Mouse (Mus musculus) CH12.LX (cell line): Measurements from ENCODE around the gene Ces1a. TPM values are rescaled to one million over a fixed set of nuclear protein-coding genes. Genes with fewer than 3 reads are reported as not detected.

Source experiments
- DNase-seq: peaks from one replicate; pipeline ENCODE4 v3.0.0-alpha.2; 2013; ENCODE audit errors: extremely low read depth
- H3K27ac ChIP-seq: 2 replicates; pipeline ENCODE4 v1.5.1; 2012; ENCODE audit warnings: low read depth, mild to moderate bottlenecking, control low read depth, moderate library complexity; ENCODE audit not compliant: insufficient read depth
- H3K27me3 ChIP-seq: replicated peaks from 2 replicates; pipeline ENCODE3; 2012; ENCODE audit warnings: inconsistent platforms
- H3K36me3 ChIP-seq, 2 experiments: replicated peaks in 1 of 2; 2 replicates each; pipeline versions ENCODE3 to v1.6.1; 2012; ENCODE audit warnings: inconsistent platforms in 1 of 2, low read length in 1 of 2, mild to moderate bottlenecking in 1 of 2, mixed read lengths in 1 of 2, moderate library complexity in 1 of 2; ENCODE audit not compliant: control insufficient read depth in 1 of 2, insufficient read depth in 1 of 2
- H3K4me1 ChIP-seq, 2 experiments: 2 replicates each; pipeline ENCODE4 v1.6.1; 2012; ENCODE audit warnings: inconsistent platforms in 1 of 2, moderate library complexity in 1 of 2; ENCODE audit not compliant: insufficient read depth in 2 of 2, control insufficient read depth in 1 of 2
- H3K4me2 ChIP-seq: 2 replicates; pipeline ENCODE4 v1.6.1; 2012; ENCODE audit warnings: low read depth, mild to moderate bottlenecking, control low read depth; ENCODE audit not compliant: poor library complexity, insufficient read depth, severe bottlenecking
- H3K4me3 ChIP-seq, 3 experiments: fragments of 150-350 bp in 1 of 3; sonication (generic) in 1 of 3; replicated peaks in 1 of 3; 2 replicates each; pipeline versions ENCODE3 to v1.5.1; 2011 to 2012; ENCODE audit warnings: low read depth in 2 of 3, low read length in 2 of 3, mild to moderate bottlenecking in 2 of 3, moderate library complexity in 2 of 3, control low read depth in 1 of 3, improper control_type of control experiment in 1 of 3, inconsistent platforms in 1 of 3, mixed read lengths in 1 of 3; ENCODE audit not compliant: poor library complexity in 1 of 3
- H3K79me2 ChIP-seq: replicated peaks from 2 replicates; pipeline ENCODE4 v1.6.1; 2012; ENCODE audit warnings: mild to moderate bottlenecking, moderate library complexity; ENCODE audit not compliant: control insufficient read depth, poor library complexity, insufficient read depth, severe bottlenecking; ENCODE audit errors: extremely low read depth
- H3K9ac ChIP-seq: 2 replicates; pipeline ENCODE4 v1.6.1; 2012; ENCODE audit warnings: low read depth, mild to moderate bottlenecking, control low read depth, moderate library complexity; ENCODE audit not compliant: insufficient read depth
- H3K9me3 ChIP-seq: replicated peaks from 2 replicates; pipeline ENCODE3; 2012; ENCODE audit warnings: low read length, inconsistent platforms, mixed read lengths
- CHD1 ChIP-seq: IDR thresholded peaks from 2 replicates; pipeline ENCODE4 v1.6.1; 2012; ENCODE audit warnings: low read depth, low read length, improper control_type of control experiment, inconsistent platforms
- CTCF ChIP-seq, 2 experiments: IDR thresholded peaks in 1 of 2; conservative IDR thresholded peaks in 1 of 2; 2 replicates each; pipeline ENCODE4 v1.5.1; 2011 to 2012; ENCODE audit warnings: low read depth in 2 of 2, low read length in 2 of 2, improper control_type of control experiment in 1 of 2, inconsistent platforms in 1 of 2, mild to moderate bottlenecking in 1 of 2, moderate library complexity in 1 of 2
- E2F4 ChIP-seq: IDR thresholded peaks from 2 replicates; pipeline ENCODE4 v1.6.1; 2011; ENCODE audit warnings: low read depth, low read length, improper control_type of control experiment; ENCODE audit not compliant: insufficient replicate concordance
- EP300 ChIP-seq: IDR thresholded peaks from 2 replicates; pipeline ENCODE4 v1.6.1; 2011; ENCODE audit warnings: low read length, improper control_type of control experiment
- GABPA ChIP-seq: IDR thresholded peaks from 2 replicates; pipeline ENCODE4 v1.6.1; 2012; ENCODE audit warnings: low read depth, low read length, improper control_type of control experiment, inconsistent platforms; ENCODE audit not compliant: insufficient replicate concordance
- JUN ChIP-seq: IDR thresholded peaks from 2 replicates; pipeline ENCODE4 v1.6.1; 2011; ENCODE audit warnings: low read depth, mild to moderate bottlenecking, low read length, improper control_type of control experiment, moderate library complexity; ENCODE audit not compliant: insufficient read depth
- JUND ChIP-seq: conservative IDR thresholded peaks from 2 replicates; pipeline ENCODE4 v1.6.1; 2011; ENCODE audit warnings: low read depth, low read length, improper control_type of control experiment
- MAZ ChIP-seq: IDR thresholded peaks from 2 replicates; pipeline ENCODE4 v1.6.1; 2012; ENCODE audit warnings: low read depth, mild to moderate bottlenecking, inconsistent platforms, low read length, improper control_type of control experiment, moderate library complexity
- MEF2A ChIP-seq: IDR thresholded peaks from 2 replicates; pipeline ENCODE4 v1.6.1; 2014; ENCODE audit warnings: low read depth, mild to moderate bottlenecking, inconsistent platforms, low read length, improper control_type of control experiment, borderline replicate concordance
- MXI1 ChIP-seq: IDR thresholded peaks from 2 replicates; pipeline ENCODE4 v1.6.1; 2011; ENCODE audit warnings: mild to moderate bottlenecking, low read depth, low read length, improper control_type of control experiment
- PAX5 ChIP-seq: IDR thresholded peaks from 2 replicates; pipeline ENCODE4 v1.6.1; 2012; ENCODE audit warnings: low read length, inconsistent platforms, mixed read lengths
- RAD21 ChIP-seq: IDR thresholded peaks from 2 replicates; pipeline ENCODE4 v1.6.1; 2011; ENCODE audit warnings: low read depth, mild to moderate bottlenecking, low read length, improper control_type of control experiment, moderate library complexity
- RCOR1 ChIP-seq: conservative IDR thresholded peaks from 2 replicates; pipeline ENCODE4 v1.6.1; 2012; ENCODE audit warnings: low read depth, mild to moderate bottlenecking, inconsistent platforms, low read length, improper control_type of control experiment
- SMC3 ChIP-seq: IDR thresholded peaks from 2 replicates; pipeline ENCODE4 v1.6.1; 2011; ENCODE audit warnings: low read depth, low read length, improper control_type of control experiment
- TCF12 ChIP-seq: IDR thresholded peaks from 2 replicates; pipeline ENCODE4 v1.6.1; 2014; ENCODE audit warnings: low read depth, mild to moderate bottlenecking, inconsistent platforms, low read length, improper control_type of control experiment
- USF1 ChIP-seq: IDR thresholded peaks from 2 replicates; pipeline ENCODE4 v1.6.1; 2014; ENCODE audit warnings: low read depth, mild to moderate bottlenecking, inconsistent platforms, low read length, improper control_type of control experiment
- ZKSCAN1 ChIP-seq: IDR thresholded peaks from 2 replicates; pipeline ENCODE4 v1.6.1; 2012; ENCODE audit warnings: low read depth, inconsistent platforms, low read length, improper control_type of control experiment, borderline replicate concordance
- ZNF384 ChIP-seq: IDR thresholded peaks from 2 replicates; pipeline ENCODE4 v1.6.1; 2012; ENCODE audit warnings: low read depth, low read length, improper control_type of control experiment, inconsistent platforms
- dilution Hi-C: fragments of 300-500 bp; cut with MboI; formaldehyde crosslinking; loops from 2 replicates; pipeline ENCODE4 v1.14.3; 2020; ENCODE audit warnings: low sequenced_read_pairs; ENCODE audit not compliant: extremely low pct_unique_long_range_greater_than_20kb, extremely low pct_ligation_motif_present
- in situ Hi-C: fragments of 300-500 bp; cut with MboI; formaldehyde crosslinking; loops from 3 replicates; pipeline ENCODE4 v1.14.3; 2019; ENCODE audit warnings: low sequenced_read_pairs, low pct_ligation_motif_present, low pct_unique_long_range_greater_than_20kb, mixed read lengths
- polyA plus RNA-seq: library from polyadenylated mRNA; unstranded; fragments of >175 nt; gene quantifications from 2 replicates; pipeline ENCODE4 v1.2.1, GENCODE M21; 2012; ENCODE audit warnings: low read depth; ENCODE audit not compliant: insufficient read length
- total RNA-seq, 2 experiments: library from RNA; depleted of rRNA; stranded (reverse); fragments of 300-350 nt in 1 of 2; fragments of >200 nt in 1 of 2; gene quantifications; 2 replicates each; pipeline ENCODE4 v1.2.3; 2012 to 2014

Ces1a gene
- not detected in 2 replicates for total RNA-seq (2012; rRNA removed)
- total RNA-seq (2014; rRNA removed) = not detected in 2 replicates
- not detected in 2 replicates for polyA plus RNA-seq

DNA sequence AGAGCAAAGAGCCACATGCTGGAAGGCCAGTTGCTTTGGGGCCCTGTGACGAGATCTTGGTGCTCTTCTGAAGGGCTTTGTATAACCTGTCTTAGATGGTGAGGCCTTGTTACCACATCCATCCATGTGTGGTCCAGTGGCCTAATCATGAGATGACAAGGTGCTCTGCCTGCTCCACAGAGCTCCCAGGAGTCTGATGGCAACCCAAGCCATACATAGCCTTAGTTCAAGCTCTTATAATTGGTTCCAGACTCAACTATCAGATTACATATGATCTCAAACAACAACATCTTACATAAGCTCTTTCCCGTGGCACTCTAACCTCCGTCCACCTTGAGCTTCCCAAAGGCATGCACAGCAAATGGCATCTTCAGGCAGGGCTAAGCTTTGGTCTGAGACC, at the start of gene Ces1a:
TSS of gene Ces1a (minus strand) at position 101 of the 400 bp plus-strand sequence.
- TF ChIP-seq CHD1 = no peak
- TF ChIP-seq TCF12 = no peak
- no peak for TF ChIP-seq EP300
- no peak for TF ChIP-seq GABPA
- no peak for TF ChIP-seq E2F4
- TF ChIP-seq JUND = no peak
- TF ChIP-seq MAZ = no peak
- no peak for TF ChIP-seq CTCF (conservative IDR thresholded peaks at IDR 0.05 in 1 of 2, IDR thresholded peaks at IDR 0.05 in 1 of 2; ENCODE audit: low read depth in 2 of 2, low read length in 2 of 2)
- no peak for TF ChIP-seq MXI1
- TF ChIP-seq JUN = no peak
- no peak for TF ChIP-seq ZKSCAN1
- TF ChIP-seq MEF2A = no peak
- TF ChIP-seq USF1 = no peak
- TF ChIP-seq RCOR1 = no peak
- no peak for TF ChIP-seq ZNF384
- no peak for TF ChIP-seq PAX5
- TF ChIP-seq, all 38 proteins: peak for 0
- Histone ChIP-seq H3K4me3 (no peak within 1 kb of the TSS), H3K79me2 (no peaks in the 10 kb centered on the region), H3K36me3 (no peaks in the 10 kb centered on the region), H3K27me3 (no peaks in the 10 kb centered on the region), H3K9me3 (peaks cover 2% of the 10 kb centered on the region), H3K9ac (no peak within 1 kb of the TSS), H3K27ac (no peak within 1 kb of the TSS), H3K4me2 (no peak within 1 kb of the TSS), H3K4me1 (no peaks in the 10 kb centered on the region)
- in situ Hi-C loops (no loop called here), dilution Hi-C loops (no loop called here)
- no peak for DNase-seq

DNA sequence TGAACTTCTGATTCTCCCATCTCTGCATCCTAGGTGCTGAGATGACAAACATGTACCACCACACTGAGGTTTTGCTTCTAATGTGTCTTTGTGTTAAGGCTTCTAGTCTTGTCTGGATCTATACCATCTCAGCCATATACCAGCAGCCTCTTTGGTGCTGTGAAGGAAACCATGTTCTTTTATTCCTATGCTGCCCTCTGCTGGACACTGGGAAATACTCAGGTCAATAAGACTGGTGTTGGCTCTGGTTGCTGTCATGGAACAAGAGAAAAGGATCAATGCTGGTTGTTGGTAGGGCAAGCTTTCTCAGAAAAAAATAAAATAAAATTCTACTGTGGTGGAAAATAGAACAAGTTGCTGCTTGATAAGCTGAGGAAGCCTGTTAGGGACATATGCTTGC, 47.4 kb upstream of the Ces1a start:
- DNase-seq = peak; percentile 44
- dilution Hi-C loops = no loop called here
- no peaks in the 10 kb centered on the region for H3K79me2 ChIP-seq
- in situ Hi-C loops = no loop called here
- no peak overlapping the region for H3K4me3 ChIP-seq
- H3K9me3 ChIP-seq = no peaks in the 10 kb centered on the region
- H3K4me2 ChIP-seq = no peak overlapping the region
- H3K9ac ChIP-seq = no peak overlapping the region
- H3K27ac ChIP-seq = no peak overlapping the region
- no peaks in the 10 kb centered on the region for H3K4me1 ChIP-seq
- peaks cover 11% of the 10 kb centered on the region for H3K27me3 ChIP-seq
- TF ChIP-seq RAD21 = peak; percentile 43
- TF ChIP-seq CTCF (conservative IDR thresholded peaks at IDR 0.05 in 1 of 2, IDR thresholded peaks at IDR 0.05 in 1 of 2; ENCODE audit: low read depth in 2 of 2, low read length in 2 of 2) = peak; percentile 23 to 53; a peak in 2 of 4 replicates
- peak; percentile 40 for TF ChIP-seq SMC3
- no peak for TF ChIP-seq JUND
- no peaks in the 10 kb centered on the region for H3K36me3 ChIP-seq
